Mouse (Mus musculus): ENCODE measurements at regions not wholly inside any gene's neighbourhood (a gene's known extent, or its start where the extent isn't known, plus 50 kb on each side); places are given as distances from the start of the nearest gene placed in this dataset.
"Not testable (repeated sequence)": the region's sequence is repeated elsewhere in the genome, so short reads cannot be mapped to it uniquely, and the experiment has no call there.

GRCm38 (mm10) chr15:26953818-26954385, 58.5 kb upstream of the Fbxl7 start:
- DNase-seq (ENCODE audit: low spot score in 2 of 2): no peak

GRCm38 (mm10) chr15:26958980-26959379, 63.6 kb upstream of the Fbxl7 start:
- no peak for DNase-seq (ENCODE audit: low spot score in 2 of 2)

- no peak for DNase-seq (ENCODE audit: low spot score in 2 of 2)
Observed at GRCm38 (mm10) chr15:26968392-26969025, 73.1 kb upstream of the Fbxl7 start.

GRCm38 (mm10) chr15:26970770-26971169, 75.4 kb upstream of the Fbxl7 start:
- DNase-seq (ENCODE audit: low spot score in 2 of 2): no peak

- DNase-seq (ENCODE audit: low spot score in 2 of 2): no peak
Observed at GRCm38 (mm10) chr15:26993054-26993453, 97.7 kb upstream of the Fbxl7 start.

GRCm38 (mm10) chr15:27009069-27009468, 113.7 kb upstream of the Fbxl7 start:
- no peak for DNase-seq (ENCODE audit: low spot score in 2 of 2)

GRCm38 (mm10) chr15:27013906-27014658, 118.7 kb upstream of the Fbxl7 start:
- no peak for DNase-seq (ENCODE audit: low spot score in 2 of 2)

- no peak for DNase-seq (ENCODE audit: low spot score in 2 of 2)
Observed at GRCm38 (mm10) chr15:27014659-27014974, 119.2 kb upstream of the Fbxl7 start.

- no peak for DNase-seq (ENCODE audit: low spot score in 2 of 2)
Observed at GRCm38 (mm10) chr15:27020471-27020870, 125.1 kb upstream of the Fbxl7 start.

- DNase-seq (ENCODE audit: low spot score in 2 of 2): no peak
Observed at GRCm38 (mm10) chr15:27033261-27033660, 137.9 kb upstream of the Fbxl7 start.

GRCm38 (mm10) chr15:27043788-27044187, 148.4 kb upstream of the Fbxl7 start:
- no peak for DNase-seq (ENCODE audit: low spot score in 2 of 2)

GRCm38 (mm10) chr15:27050673-27051072, 155.3 kb upstream of the Fbxl7 start:
- no peak for DNase-seq (ENCODE audit: low spot score in 2 of 2)

- no peak for DNase-seq (ENCODE audit: low spot score in 2 of 2)
Observed at GRCm38 (mm10) chr15:27063456-27063855, 168.1 kb upstream of the Fbxl7 start.

- no peak for DNase-seq (ENCODE audit: low spot score in 2 of 2)
Observed at GRCm38 (mm10) chr15:27063971-27064370, 168.6 kb upstream of the Fbxl7 start.

- no peak for DNase-seq (ENCODE audit: low spot score in 2 of 2)
Observed at GRCm38 (mm10) chr15:27067691-27068090, 172.3 kb upstream of the Fbxl7 start.

- no peak for DNase-seq (ENCODE audit: low spot score in 2 of 2)
Observed at GRCm38 (mm10) chr15:27077926-27078325, 182.5 kb upstream of the Fbxl7 start.

GRCm38 (mm10) chr15:27082826-27083225, 187.4 kb upstream of the Fbxl7 start:
- DNase-seq (ENCODE audit: low spot score in 2 of 2): no peak

- DNase-seq (ENCODE audit: low spot score in 2 of 2): no peak
Observed at GRCm38 (mm10) chr15:27083596-27083995, 188.2 kb upstream of the Fbxl7 start.

- no peak for DNase-seq (ENCODE audit: low spot score in 2 of 2)
Observed at GRCm38 (mm10) chr15:27089155-27089554, 193.8 kb upstream of the Fbxl7 start.

GRCm38 (mm10) chr15:27094102-27094501, 198.7 kb upstream of the Fbxl7 start:
- no peak for DNase-seq (ENCODE audit: low spot score in 2 of 2)

GRCm38 (mm10) chr15:27095231-27095630, 199.9 kb upstream of the Fbxl7 start:
- DNase-seq (ENCODE audit: low spot score in 2 of 2): no peak

GRCm38 (mm10) chr15:27101610-27102009, 206.2 kb upstream of the Fbxl7 start:
- not testable (repeated sequence) for DNase-seq (ENCODE audit: low spot score in 2 of 2)

- no peak for DNase-seq (ENCODE audit: low spot score in 2 of 2)
Observed at GRCm38 (mm10) chr15:27109130-27109529, 213.8 kb upstream of the Fbxl7 start.
